Mouse (Mus musculus) layer of hippocampus, adult 9-11 months (tissue): ENCODE results near the gene Lbhd2.

Source experiments
- DNase-seq: peaks from one replicate; pipeline ENCODE4 v3.0.0; 2022

Gene Lbhd2

GRCm38 (mm10) chr12:111448931-111449705, 42.5 kb downstream of the Lbhd2 start:
- no peak for DNase-seq

DNA sequence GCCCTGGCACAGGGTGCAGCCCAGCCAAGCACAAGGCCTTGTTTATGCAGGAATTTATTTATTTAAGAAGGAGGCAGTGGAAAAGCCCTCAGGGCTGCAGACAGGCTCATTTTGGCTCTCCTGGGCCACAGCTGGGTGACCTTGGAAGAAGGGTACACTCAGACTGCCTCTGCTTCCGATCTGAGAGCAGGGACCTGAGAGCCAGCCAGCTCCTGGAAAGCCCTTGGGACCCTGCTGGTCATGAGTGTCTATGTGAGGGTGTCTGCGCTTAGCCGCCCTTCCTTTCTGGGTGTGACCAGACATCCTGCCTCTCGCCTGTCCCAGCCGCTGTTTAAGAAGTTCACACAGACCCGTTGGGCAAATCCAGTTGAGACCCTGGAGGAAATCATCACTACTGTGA, 43.8 kb downstream of the Lbhd2 start:
- no peak for DNase-seq

DNA sequence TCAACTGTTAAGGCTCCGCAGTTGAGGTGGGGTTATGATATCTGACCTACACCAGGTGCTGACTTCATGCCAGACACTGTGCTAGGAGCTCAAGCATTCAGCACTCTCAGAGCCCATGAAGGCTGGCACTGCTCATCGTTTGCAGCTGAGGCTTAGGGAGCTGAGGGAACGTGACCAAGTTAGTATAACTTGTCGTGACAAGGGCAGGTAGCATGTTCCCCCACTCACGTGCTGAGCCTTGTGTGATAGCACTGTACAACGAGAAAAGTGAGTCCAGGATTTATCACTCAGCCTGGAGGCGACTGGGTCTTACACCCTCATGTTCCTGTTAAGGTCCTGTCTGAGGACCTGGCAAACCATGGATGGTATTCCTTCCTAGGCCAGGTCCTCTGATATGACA, 45.0 kb downstream of the Lbhd2 start:
- DNase-seq, result no peak

- DNase-seq, result no peak
These were observed 47.4 kb downstream of the Lbhd2 start for GRCm38 (mm10) chr12:111454021-111454420.

GRCm38 (mm10) chr12:111454543-111455280, 48.1 kb downstream of the Lbhd2 start:
- DNase-seq, result no peak

GRCm38 (mm10) chr12:111455311-111455846, 48.8 kb downstream of the Lbhd2 start:
- DNase-seq, result no peak

- DNase-seq, result no peak
These were observed 49.3 kb downstream of the Lbhd2 start for GRCm38 (mm10) chr12:111455860-111456259.

- no peak for DNase-seq
These were observed 51.1 kb downstream of the Lbhd2 start for GRCm38 (mm10) chr12:111457742-111458141.
